Mouse (Mus musculus): Measurements from ENCODE around the gene Egln2.

DNA sequence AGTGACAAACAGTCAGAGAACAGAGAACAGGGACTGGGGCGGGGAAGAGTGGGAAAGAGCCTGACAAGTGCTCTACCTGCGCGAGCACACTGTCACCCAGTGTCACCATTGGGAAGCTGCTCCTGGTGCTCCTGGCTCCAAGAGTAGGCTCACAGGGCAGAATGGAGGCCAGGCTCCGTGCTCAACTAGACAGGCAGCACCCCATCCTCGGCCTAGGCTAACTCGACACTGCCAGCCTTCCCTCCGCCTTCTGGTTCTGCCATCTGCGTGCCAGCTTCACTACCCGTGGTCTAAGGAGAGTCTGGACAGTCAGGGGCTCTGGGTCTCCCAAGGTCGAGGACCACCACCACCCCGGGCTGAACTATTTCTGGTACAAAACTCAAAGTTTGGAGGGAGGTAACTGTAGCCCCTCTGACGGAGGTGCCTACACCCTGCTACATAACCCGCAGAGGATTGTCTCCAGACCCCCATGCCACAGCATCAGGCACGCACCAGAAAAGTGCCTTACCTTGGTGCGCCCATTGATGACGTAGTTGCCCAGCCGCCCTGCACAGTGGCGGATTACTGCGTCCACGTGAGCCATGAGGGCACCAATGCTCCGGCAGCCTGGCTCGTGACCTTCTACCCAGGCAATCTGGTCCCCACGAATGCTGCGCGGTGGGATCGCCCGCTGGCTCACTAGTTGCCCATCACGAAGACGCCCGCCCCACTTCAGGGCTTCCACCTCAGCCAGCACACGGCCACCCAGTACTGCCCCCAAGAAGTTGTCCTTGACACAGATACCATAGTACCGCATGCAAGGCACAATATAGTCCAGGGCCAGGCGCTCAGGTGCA, 2.3 kb downstream of the Egln2 start:
- TF ChIP-seq ZC3H11A (IDR thresholded peaks at IDR 0.05; ENCODE audit: borderline replicate concordance, low read depth, low read length) (no peak), MAFK (IDR thresholded peaks at IDR 0.05; ENCODE audit: insufficient read depth, low read depth, low read length) (no peak)
